Mouse (Mus musculus) midbrain, embryonic 14.5 days (tissue): ENCODE results near the gene Kifc5b. TPM values are rescaled to one million over a fixed set of nuclear protein-coding genes. Genes with fewer than 3 reads are reported as not detected.
"Not testable (repeated sequence)": the region's sequence is repeated elsewhere in the genome, so short reads cannot be mapped to it uniquely, and the experiment has no call there.

Source experiments
- ATAC-seq: fragments of 200-750 bp; cut with Nextera tagmentation; 2 replicates; pipeline ENCODE4 v1.8.0; 2017; ENCODE audit warnings: moderate number of reproducible peaks, moderate library complexity; ENCODE audit not compliant: low FRiP score, low TSS enrichment
- DNase-seq: peaks from one replicate; pipeline ENCODE4 v3.0.0-alpha.2; 2015
- H3K27ac ChIP-seq: fragments of 300-500 bp; sonication (generic); replicated peaks from 2 replicates; pipeline ENCODE4 v1.5.1; 2014; ENCODE audit warnings: mild to moderate bottlenecking, low read depth, low read length, moderate library complexity
- H3K27me3 ChIP-seq: fragments of 300-500 bp; sonication (generic); 2 replicates; pipeline ENCODE4 v1.6.1; 2014; ENCODE audit warnings: low read length, control low read depth, mixed read lengths; ENCODE audit not compliant: control insufficient read depth, insufficient read depth
- H3K36me3 ChIP-seq: fragments of 300-500 bp; sonication (generic); 2 replicates; pipeline ENCODE4 v1.6.1; 2014; ENCODE audit warnings: low read length, control low read depth; ENCODE audit not compliant: control insufficient read depth, insufficient read depth
- H3K4me1 ChIP-seq: fragments of 300-500 bp; sonication (generic); 2 replicates; pipeline ENCODE4 v1.6.1; 2014; ENCODE audit warnings: mild to moderate bottlenecking, antibody characterized with exemption, low read length, control low read depth; ENCODE audit not compliant: control insufficient read depth, insufficient read depth
- H3K4me2 ChIP-seq: fragments of 300-500 bp; sonication (generic); 2 replicates; pipeline ENCODE4 v1.6.1; 2014; ENCODE audit warnings: mild to moderate bottlenecking, low read length, moderate library complexity
- H3K4me3 ChIP-seq: fragments of 300-500 bp; sonication (generic); replicated peaks from 2 replicates; pipeline ENCODE4 v1.5.1; 2014; ENCODE audit warnings: low read depth, low read length
- H3K9ac ChIP-seq: fragments of 300-500 bp; sonication (generic); replicated peaks from 2 replicates; pipeline ENCODE4 v1.6.1; 2014; ENCODE audit warnings: mild to moderate bottlenecking, low read length, moderate library complexity
- H3K9me3 ChIP-seq: fragments of 300-500 bp; sonication (generic); 2 replicates; pipeline ENCODE4 v1.6.1; 2016; ENCODE audit warnings: low read length, control low read depth, mixed read lengths; ENCODE audit not compliant: control insufficient read depth
- WGBS: fragments of 180-500 bp; shearing (Covaris S2); extraction: QIAGEN DNeasy Blood & Tissue Kit; methylation state at CpG from one replicate; pipeline ENCODE4 v1.1.7; 2014; 5-methylcytosine and 5-hydroxymethylcytosine counted together
- polyA plus RNA-seq: library from polyadenylated mRNA; unstranded; fragments of >200 nt; fragmentation: Nextera tagmentation; extraction: Ambion mirVana; gene quantifications from 2 replicates; pipeline ENCODE4 v1.2.1, GENCODE M21; 2014

Kifc5b gene
- polyA plus RNA-seq, 1 experiment from 2014 or later: 1.2 TPM

GRCm38 (mm10) chr17:26969257-26969656 lies 52.4 kb downstream of the Kifc5b start:
- H3K4me3 ChIP-seq: no peak overlapping the region
- H3K27ac ChIP-seq: no peak overlapping the region
- no peak overlapping the region for H3K9ac ChIP-seq
- H3K36me3 ChIP-seq: peaks cover 68% of the 10 kb centered on the region
- peaks cover 14% of the 10 kb centered on the region for H3K4me1 ChIP-seq
- DNase-seq (no peak), ATAC-seq (no peak)
- H3K9me3 ChIP-seq: no peaks in the 10 kb centered on the region
- no peak overlapping the region for H3K4me2 ChIP-seq
- 87% methylated on average over 6 of the region's 6 CpGs for WGBS
- no peaks in the 10 kb centered on the region for H3K27me3 ChIP-seq

- no peak overlapping the region for H3K4me3 ChIP-seq
- peaks cover 64% of the 10 kb centered on the region for H3K36me3 ChIP-seq
- no peaks in the 10 kb centered on the region for H3K27me3 ChIP-seq
- 82% methylated on average over 12 of the region's 12 CpGs for WGBS
- no peak for ATAC-seq
- no peaks in the 10 kb centered on the region for H3K9me3 ChIP-seq
- no peak for DNase-seq
- no peak overlapping the region for H3K9ac ChIP-seq
- no peak overlapping the region for H3K27ac ChIP-seq
- H3K4me1 ChIP-seq: peaks cover 14% of the 10 kb centered on the region
- H3K4me2 ChIP-seq: no peak overlapping the region
These were observed 53.3 kb downstream of the Kifc5b start for GRCm38 (mm10) chr17:26970221-26970620.

- no peak overlapping the region for H3K27ac ChIP-seq
- H3K9ac ChIP-seq: no peak overlapping the region
- H3K9me3 ChIP-seq: no peaks in the 10 kb centered on the region
- H3K27me3 ChIP-seq: no peaks in the 10 kb centered on the region
- WGBS: 58% methylated on average over 8 of the region's 8 CpGs
- H3K4me2 ChIP-seq: no peak overlapping the region
- DNase-seq (no peak), ATAC-seq (no peak)
- H3K4me3 ChIP-seq: no peak overlapping the region
- H3K36me3 ChIP-seq: peaks cover 64% of the 10 kb centered on the region
- H3K4me1 ChIP-seq: peaks cover 20% of the 10 kb centered on the region
These were observed 54.5 kb downstream of the Kifc5b start for GRCm38 (mm10) chr17:26971247-26971905.

- Histone ChIP-seq H3K9me3 (no peaks in the 10 kb centered on the region), H3K4me3 (peak overlapping the region; percentile 79), H3K27ac (peak overlapping the region; percentile 71; the same call in 1 of the 2 replicates), H3K4me1 (peaks cover 23% of the 10 kb centered on the region), H3K9ac (peak overlapping the region; percentile 72), H3K27me3 (no peaks in the 10 kb centered on the region), H3K4me2 (peak overlapping the region; percentile 92), H3K36me3 (peaks cover 64% of the 10 kb centered on the region)
- 6% methylated on average over 3 of the region's 3 CpGs for WGBS
- DNase-seq: no peak
- no peak for ATAC-seq
These were observed 55.2 kb downstream of the Kifc5b start for GRCm38 (mm10) chr17:26972107-26972506.

- under 1% methylated on average over 74 of the region's 75 CpGs for WGBS
- DNase-seq (peak; percentile 97), ATAC-seq (peak; percentile 99)
- Histone ChIP-seq H3K9me3 (no peaks in the 10 kb centered on the region), H3K27me3 (no peaks in the 10 kb centered on the region), H3K4me2 (peak within 1 kb of the TSS; percentile 92), H3K27ac (peak within 1 kb of the TSS; percentile 71), H3K36me3 (peaks cover 61% of the 10 kb centered on the region), H3K9ac (peak within 1 kb of the TSS; percentile 72), H3K4me1 (peaks cover 23% of the 10 kb centered on the region), H3K4me3 (peak within 1 kb of the TSS; percentile 79)
These were observed 56.0 kb downstream of the Kifc5b start, which contains the start of gene Zbtb9 for GRCm38 (mm10) chr17:26972703-26973574. Gene Zbtb9 (plus strand): TSS chr17:26973167.

GRCm38 (mm10) chr17:26974547-26974946 lies 57.7 kb downstream of the Kifc5b start:
- DNase-seq: no peak
- whole genome bisulfite sequencing: 95% methylated on average over 15 of the region's 15 CpGs
- Histone ChIP-seq H3K4me3 (no peak overlapping the region), H3K27me3 (no peaks in the 10 kb centered on the region), H3K4me2 (peak overlapping the region; percentile 92), H3K9ac (no peak overlapping the region), H3K9me3 (no peaks in the 10 kb centered on the region), H3K27ac (no peak overlapping the region), H3K4me1 (peaks cover 23% of the 10 kb centered on the region), H3K36me3 (peaks cover 61% of the 10 kb centered on the region)
- ATAC-seq: no peak

- no peak overlapping the region for H3K9ac ChIP-seq
- DNase-seq (no peak), ATAC-seq (no peak)
- H3K4me1 ChIP-seq: peaks cover 23% of the 10 kb centered on the region
- H3K27me3 ChIP-seq: no peaks in the 10 kb centered on the region
- H3K4me3 ChIP-seq: no peak overlapping the region
- H3K9me3 ChIP-seq: no peaks in the 10 kb centered on the region
- H3K4me2 ChIP-seq: no peak overlapping the region
- peaks cover 59% of the 10 kb centered on the region for H3K36me3 ChIP-seq
- no peak overlapping the region for H3K27ac ChIP-seq
These were observed 58.5 kb downstream of the Kifc5b start for GRCm38 (mm10) chr17:26975415-26975814.

GRCm38 (mm10) chr17:26977354-26977753 lies 60.5 kb downstream of the Kifc5b start:
- 92% methylated on average over 6 of the region's 6 CpGs for WGBS
- H3K9ac ChIP-seq, H3K4me2 ChIP-seq, DNase-seq, ATAC-seq, H3K27ac ChIP-seq, H3K9me3 ChIP-seq, H3K4me3 ChIP-seq, H3K27me3 ChIP-seq: not testable (repeated sequence)
- Histone ChIP-seq H3K4me1 (peaks cover 19% of the 10 kb centered on the region), H3K36me3 (peaks cover 57% of the 10 kb centered on the region)
